Mouse (Mus musculus) heart, embryonic 15.5 days (tissue): ENCODE results near the gene Otop2. TPM values are rescaled to one million over a fixed set of nuclear protein-coding genes. Genes with fewer than 3 reads are reported as not detected.

Experiments
- ATAC-seq: fragments of 200-750 bp; cut with Nextera tagmentation; replicated peaks from 2 replicates; pipeline ENCODE4 v1.8.0; 2017; ENCODE audit warnings: low read depth, moderate TSS enrichment; ENCODE audit not compliant: insufficient number of reproducible peaks, insufficient read depth, low FRiP score
- H3K27ac ChIP-seq: fragments of 300-500 bp; sonication (generic); 2 replicates; pipeline ENCODE4 v1.5.1; 2015; ENCODE audit warnings: mild to moderate bottlenecking, inconsistent platforms
- H3K27me3 ChIP-seq: fragments of 300-500 bp; sonication (generic); 2 replicates; pipeline ENCODE4 v1.6.1; 2015; ENCODE audit warnings: inconsistent platforms
- H3K36me3 ChIP-seq: fragments of 300-500 bp; sonication (generic); 2 replicates; pipeline ENCODE4 v1.6.1; 2015; ENCODE audit warnings: mild to moderate bottlenecking, inconsistent platforms
- H3K4me1 ChIP-seq: fragments of 300-500 bp; sonication (generic); replicated peaks from 2 replicates; pipeline ENCODE4 v1.6.1; 2015; ENCODE audit warnings: inconsistent platforms
- H3K4me2 ChIP-seq: fragments of 300-500 bp; sonication (generic); 2 replicates; pipeline ENCODE4 v1.6.1; 2015; ENCODE audit warnings: inconsistent platforms, mild to moderate bottlenecking, moderate library complexity
- H3K4me3 ChIP-seq: fragments of 300-500 bp; sonication (generic); 2 replicates; pipeline ENCODE4 v1.5.1; 2015; ENCODE audit warnings: mild to moderate bottlenecking, inconsistent platforms
- H3K9ac ChIP-seq: fragments of 300-500 bp; sonication (generic); 2 replicates; pipeline ENCODE4 v1.6.1; 2015; ENCODE audit warnings: mild to moderate bottlenecking, inconsistent platforms
- H3K9me3 ChIP-seq: fragments of 300-500 bp; sonication (generic); replicated peaks from 2 replicates; pipeline ENCODE4 v1.6.1; 2016; ENCODE audit warnings: inconsistent platforms
- WGBS: fragments of 180-500 bp; shearing (Covaris S2); methylation state at CpG from one replicate; pipeline ENCODE4 v1.1.7; 2015; ENCODE audit warnings: mixed read lengths; 5-methylcytosine and 5-hydroxymethylcytosine counted together
- polyA plus RNA-seq: library from polyadenylated mRNA; unstranded; fragments of >200 nt; fragmentation: Nextera tagmentation; extraction: Ambion mirVana; gene quantifications from 2 replicates; pipeline ENCODE4 v1.2.1, GENCODE M21; 2015

Gene Otop2
- polyA plus RNA-seq, 1 experiment from 2014 or later = not detected

DNA sequence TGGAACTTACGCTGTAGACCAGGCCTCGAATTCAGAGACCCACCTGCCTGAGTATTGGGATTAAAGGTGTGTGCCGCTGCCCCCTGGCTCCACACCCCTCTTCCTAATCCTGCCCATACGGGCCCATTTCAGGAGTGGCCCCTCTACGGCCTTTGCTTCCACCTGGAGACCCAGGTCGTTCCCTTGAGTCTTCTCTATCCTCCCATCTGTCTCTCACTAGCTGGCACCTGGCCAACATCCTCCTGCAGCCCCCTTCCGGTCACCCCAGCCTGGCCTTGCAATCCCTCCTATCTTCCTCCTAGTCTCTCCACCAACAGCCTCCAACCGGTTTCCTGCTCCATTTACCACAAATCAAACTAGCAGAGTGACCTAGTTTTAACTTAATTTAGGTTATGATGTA, 17.1 kb upstream of the Otop2 start:
- no peak for ATAC-seq

DNA sequence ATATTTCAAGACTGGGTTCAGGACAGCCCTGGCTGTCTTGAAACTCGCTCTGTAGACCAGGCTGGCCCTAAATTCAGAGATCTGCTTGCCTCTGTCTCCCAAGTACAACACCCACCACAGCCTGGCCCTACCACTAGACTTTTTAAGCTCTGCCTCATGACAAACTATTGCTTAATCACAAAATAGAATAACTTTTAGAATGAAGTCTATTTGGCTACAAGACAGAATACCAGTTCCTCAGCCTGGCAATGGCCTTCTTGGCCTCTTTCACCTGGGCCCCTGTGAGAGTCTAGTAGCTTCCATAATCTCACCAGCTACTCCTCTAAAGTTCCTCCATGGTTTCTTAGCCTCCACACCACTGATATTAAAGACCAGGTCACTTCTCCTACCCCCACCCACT, 16.6 kb upstream of the Otop2 start:
- Histone ChIP-seq H3K9ac (no peak overlapping the region), H3K4me2 (no peak overlapping the region), H3K9me3 (no peaks in the 10 kb centered on the region), H3K4me1 (peaks cover 20% of the 10 kb centered on the region), H3K36me3 (no peaks in the 10 kb centered on the region), H3K27me3 (no peaks in the 10 kb centered on the region), H3K27ac (peak overlapping the region; percentile 53), H3K4me3 (no peak overlapping the region)
- 89% methylated on average over 1 of the region's 1 CpGs for WGBS
- no peak for ATAC-seq

More for the DNA sequence above, 17.1 kb upstream of the Otop2 start:
- H3K36me3 ChIP-seq = no peaks in the 10 kb centered on the region
- no peaks in the 10 kb centered on the region for H3K27me3 ChIP-seq
- 0 out of 2 replicates have a peak overlapping the region, but pooled peaks have one; percentile 53 for H3K27ac ChIP-seq
- peaks cover 20% of the 10 kb centered on the region for H3K4me1 ChIP-seq
- H3K9ac ChIP-seq = no peak overlapping the region
- H3K9me3 ChIP-seq = no peaks in the 10 kb centered on the region
- WGBS = 72% methylated on average over 8 of the region's 8 CpGs
- no peak overlapping the region for H3K4me3 ChIP-seq
- no peak overlapping the region for H3K4me2 ChIP-seq

DNA sequence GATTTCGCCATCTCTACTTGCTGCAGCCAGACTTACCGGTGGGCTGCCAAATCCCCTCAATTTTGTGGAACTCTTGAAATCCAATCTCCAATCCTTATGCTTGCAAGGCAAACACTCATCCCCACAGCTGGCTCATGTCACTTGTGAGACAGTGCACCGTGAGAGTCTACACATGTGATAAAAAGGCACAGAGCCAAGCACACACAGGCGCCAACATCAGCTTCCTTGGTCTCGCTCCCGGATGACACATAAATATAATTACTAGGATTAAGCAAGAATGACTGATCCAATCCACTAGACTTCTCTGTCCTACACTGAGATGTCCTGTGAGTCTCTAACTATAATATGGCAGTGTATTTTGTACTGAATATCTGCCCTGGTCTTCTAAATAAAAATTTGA, 16.0 kb upstream of the Otop2 start:
- Histone ChIP-seq H3K27me3 (no peaks in the 10 kb centered on the region), H3K4me2 (no peak overlapping the region), H3K27ac (peak overlapping the region; percentile 53), H3K36me3 (no peaks in the 10 kb centered on the region), H3K9me3 (no peaks in the 10 kb centered on the region), H3K4me3 (no peak overlapping the region), H3K4me1 (peaks cover 17% of the 10 kb centered on the region), H3K9ac (no peak overlapping the region)
- 37% methylated on average over 6 of the region's 6 CpGs for WGBS
- ATAC-seq = peak; percentile 48; the same call in 1 of the 2 replicates

DNA sequence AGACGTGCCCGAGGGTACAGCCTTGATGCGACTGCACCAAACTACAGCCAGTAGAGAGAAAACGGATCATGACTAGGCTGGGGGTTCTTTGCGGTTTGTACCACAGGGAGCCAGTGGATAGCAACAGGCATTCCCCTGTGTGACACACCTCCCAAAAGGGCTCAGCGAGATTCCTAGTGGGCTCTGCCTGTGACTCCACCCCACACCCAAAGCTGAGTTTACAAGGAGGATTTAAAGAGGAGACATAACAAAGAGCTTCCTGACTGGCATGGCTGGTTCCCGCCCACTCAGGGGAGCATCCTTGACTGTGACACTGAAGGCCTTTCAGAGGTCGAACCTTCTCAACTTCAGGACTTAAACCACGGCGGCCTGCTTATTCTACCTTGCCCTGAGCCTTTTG, 15.5 kb upstream of the Otop2 start:
- 77% methylated on average over 10 of the region's 10 CpGs for WGBS
- H3K27me3 ChIP-seq = peaks cover 3% of the 10 kb centered on the region
- 0 out of 2 replicates have a peak overlapping the region, but pooled peaks have one; percentile 13 for H3K27ac ChIP-seq

DNA sequence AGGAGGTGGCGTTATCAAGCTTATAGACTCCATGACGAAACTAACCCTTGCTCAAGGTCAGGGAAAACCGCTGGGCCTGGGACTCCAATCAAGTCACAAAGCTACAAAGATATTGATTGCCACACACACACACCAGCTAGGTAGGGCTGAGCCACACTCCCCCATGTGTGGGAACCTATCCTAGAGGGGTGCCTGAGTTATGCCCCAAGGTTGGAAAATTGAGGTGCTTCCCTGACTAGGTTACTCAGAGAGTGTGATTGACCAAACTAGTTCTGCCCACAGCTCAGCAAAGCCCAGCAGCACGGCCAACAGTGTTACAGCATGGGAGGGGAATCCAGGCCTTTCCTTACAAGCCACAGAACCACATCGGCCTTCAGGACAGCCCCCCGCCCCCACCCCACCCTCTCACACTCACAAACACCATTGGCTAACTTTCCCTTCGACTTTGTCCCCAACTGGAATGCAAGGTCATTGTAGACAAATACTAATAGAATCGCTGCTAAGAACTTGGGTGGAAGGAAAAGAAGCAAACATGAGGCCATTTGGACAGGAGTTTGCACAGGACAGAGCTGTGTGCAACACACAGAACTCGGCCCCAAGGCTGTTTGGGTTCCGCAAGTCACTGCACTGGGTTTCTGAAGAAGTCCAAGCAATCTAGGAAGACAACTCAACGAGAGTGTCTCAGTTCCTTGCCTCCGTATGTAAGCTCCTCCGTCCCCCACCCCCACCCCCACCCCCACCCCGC, 14.2 kb upstream of the Otop2 start:
- no peak overlapping the region for H3K27ac ChIP-seq
- 49% methylated on average over 14 of the region's 14 CpGs for WGBS
- peaks cover 28% of the 10 kb centered on the region for H3K4me1 ChIP-seq
- no peak overlapping the region for H3K4me2 ChIP-seq
- H3K27me3 ChIP-seq = peaks cover 16% of the 10 kb centered on the region
- no peak overlapping the region for H3K4me3 ChIP-seq
- H3K9ac ChIP-seq = no peak overlapping the region
- ATAC-seq = no peak
- H3K36me3 ChIP-seq = no peaks in the 10 kb centered on the region
- H3K9me3 ChIP-seq = no peaks in the 10 kb centered on the region

More for the DNA sequence above, 15.5 kb upstream of the Otop2 start:
- no peak overlapping the region for H3K4me3 ChIP-seq
- H3K4me2 ChIP-seq = no peak overlapping the region
- H3K9ac ChIP-seq = no peak overlapping the region
- no peak for ATAC-seq
- H3K4me1 ChIP-seq = peaks cover 17% of the 10 kb centered on the region
- no peaks in the 10 kb centered on the region for H3K36me3 ChIP-seq
- no peaks in the 10 kb centered on the region for H3K9me3 ChIP-seq

DNA sequence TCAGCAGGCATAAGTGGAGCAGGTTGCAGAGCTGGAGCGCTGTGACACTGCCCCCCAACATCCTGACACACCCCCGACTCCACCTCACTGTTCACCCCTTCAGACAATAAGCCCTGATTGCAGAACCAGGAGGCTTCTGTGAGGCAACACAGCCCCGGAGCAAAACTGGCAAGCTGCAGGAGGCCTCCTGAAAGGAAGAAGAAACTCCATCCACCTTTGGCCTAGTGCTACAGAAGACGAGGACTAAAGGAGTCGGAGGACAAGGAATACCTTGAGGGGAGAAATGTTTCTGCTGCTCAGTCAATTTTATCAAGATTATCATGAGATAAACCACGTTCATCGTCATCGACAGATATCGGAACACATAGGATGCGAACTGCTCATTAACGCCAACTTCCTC, 11.0 kb upstream of the Otop2 start:
- no peak for ATAC-seq
- H3K4me2 ChIP-seq = no peak overlapping the region
- peaks cover 20% of the 10 kb centered on the region for H3K4me1 ChIP-seq
- WGBS = 87% methylated on average over 11 of the region's 11 CpGs
- no peaks in the 10 kb centered on the region for H3K36me3 ChIP-seq
- peaks cover 28% of the 10 kb centered on the region for H3K27me3 ChIP-seq
- no peak overlapping the region for H3K9ac ChIP-seq
- H3K9me3 ChIP-seq = no peaks in the 10 kb centered on the region
- no peak overlapping the region for H3K4me3 ChIP-seq
- no peak overlapping the region for H3K27ac ChIP-seq

DNA sequence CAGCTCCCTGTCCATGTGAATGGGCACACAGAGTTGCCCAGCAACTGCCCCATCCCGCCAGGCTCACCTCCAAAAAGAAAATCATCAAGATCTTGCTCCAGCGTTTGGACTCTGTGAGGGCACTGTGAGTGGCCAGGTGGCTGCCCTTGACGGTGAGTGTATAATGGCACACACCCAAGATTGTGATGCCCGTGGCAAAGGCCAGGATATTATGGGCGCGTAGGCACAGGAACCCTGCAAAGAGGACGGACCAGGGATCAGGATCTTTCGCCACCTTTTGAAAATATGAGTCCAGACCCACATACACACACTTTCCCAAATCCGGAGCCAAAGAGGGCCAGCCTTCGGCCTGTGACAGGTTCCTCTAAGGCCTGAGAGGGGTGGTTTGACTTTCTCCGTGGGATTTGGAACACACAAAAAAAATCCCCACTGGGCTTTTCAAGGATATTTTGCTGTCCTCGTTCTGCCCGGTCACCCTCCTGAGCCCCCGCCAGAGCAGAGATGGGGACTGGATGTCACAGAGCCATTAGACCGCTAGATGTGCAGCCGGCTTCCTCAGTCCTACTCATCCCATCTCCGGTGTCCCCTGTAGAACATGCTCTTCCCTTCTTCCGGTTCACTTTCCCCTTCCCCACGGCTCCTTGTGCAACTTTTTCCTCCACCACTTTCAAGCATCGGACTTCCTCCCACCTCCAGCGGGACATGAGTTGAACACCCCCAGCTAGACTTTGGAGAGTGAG, 10.3 kb upstream of the Otop2 start:
- ATAC-seq = no peak
- H3K4me2 ChIP-seq = peak overlapping the region; percentile 87
- no peaks in the 10 kb centered on the region for H3K36me3 ChIP-seq
- H3K27ac ChIP-seq = no peak overlapping the region
- no peaks in the 10 kb centered on the region for H3K9me3 ChIP-seq
- peak overlapping the region; percentile 55 for H3K4me3 ChIP-seq
- 51% methylated on average over 21 of the region's 21 CpGs for WGBS
- H3K27me3 ChIP-seq = peaks cover 28% of the 10 kb centered on the region
- H3K9ac ChIP-seq = peak overlapping the region; percentile 37; the same call in 1 of the 2 replicates
- peaks cover 18% of the 10 kb centered on the region for H3K4me1 ChIP-seq

DNA sequence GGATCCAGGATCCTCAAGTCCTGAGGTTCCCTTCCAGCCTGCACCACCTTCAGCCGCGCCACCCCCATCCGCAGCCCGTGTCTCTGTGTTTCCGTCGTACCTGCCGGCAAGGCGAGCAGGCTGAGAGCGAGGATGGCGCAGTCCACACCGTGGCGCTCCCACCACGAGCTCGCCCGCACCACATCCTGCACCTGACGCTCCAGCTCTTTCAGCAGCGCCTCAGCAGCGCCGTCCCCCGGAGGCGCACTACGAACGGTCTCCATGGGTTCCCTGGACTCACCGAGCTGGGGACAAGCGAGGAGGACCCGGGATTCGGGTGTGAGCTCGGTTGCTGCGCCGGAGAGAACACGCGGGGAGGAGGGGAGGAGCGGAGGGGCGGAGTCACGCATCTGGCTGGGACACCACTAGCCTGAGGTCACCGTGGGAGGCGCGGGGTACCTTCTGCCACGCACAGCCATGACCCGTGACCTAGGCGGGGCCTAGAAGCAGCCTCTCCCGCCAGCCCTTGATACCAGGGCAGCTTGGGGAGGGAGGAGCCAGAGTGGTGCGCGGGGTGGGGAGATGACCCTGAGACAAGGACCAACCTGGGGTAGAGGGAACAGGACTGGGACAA, 9.6 kb upstream of the Otop2 start, which contains the start of gene Fads6:
TSS of gene Fads6 (minus strand) at position 450 of the 613 bp plus-strand sequence.
- Histone ChIP-seq H3K27me3 (peaks cover 28% of the 10 kb centered on the region), H3K4me3 (peak within 1 kb of the TSS; percentile 55), H3K9ac (peak within 1 kb of the TSS; percentile 37), H3K9me3 (no peaks in the 10 kb centered on the region), H3K36me3 (no peaks in the 10 kb centered on the region), H3K4me1 (peaks cover 16% of the 10 kb centered on the region), H3K27ac (no peak within 1 kb of the TSS), H3K4me2 (peak within 1 kb of the TSS; percentile 87)
- 1% methylated on average over 44 of the region's 44 CpGs for WGBS
- ATAC-seq = peak; percentile 49

DNA sequence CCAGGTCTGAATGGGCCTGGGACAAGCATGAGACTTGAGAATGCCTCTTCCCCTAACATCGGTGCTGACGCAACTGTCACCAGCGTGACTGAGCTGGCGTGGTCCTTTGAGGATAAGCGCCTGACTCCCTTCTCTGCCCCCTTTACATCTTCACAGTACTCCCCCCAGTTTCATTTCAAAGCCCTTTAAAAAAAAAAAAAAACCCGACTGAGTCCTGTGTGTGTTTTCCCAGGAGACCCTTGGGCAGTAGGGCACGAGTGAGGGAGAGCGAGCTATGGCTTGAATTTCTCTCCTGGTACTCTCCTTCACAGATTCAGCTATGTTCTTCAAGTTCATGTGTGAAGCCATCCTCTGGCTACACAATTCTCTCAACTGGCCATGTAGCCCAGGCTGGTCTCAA, 8.8 kb upstream of the Otop2 start:
- no peak for ATAC-seq
- H3K9ac ChIP-seq = no peak overlapping the region
- peak overlapping the region; percentile 87; the same call in 1 of the 2 replicates for H3K4me2 ChIP-seq
- no peak overlapping the region for H3K4me3 ChIP-seq
- H3K36me3 ChIP-seq = no peaks in the 10 kb centered on the region
- H3K9me3 ChIP-seq = no peaks in the 10 kb centered on the region
- no peak overlapping the region for H3K27ac ChIP-seq
- H3K4me1 ChIP-seq = peaks cover 11% of the 10 kb centered on the region
- H3K27me3 ChIP-seq = peaks cover 28% of the 10 kb centered on the region
- 60% methylated on average over 8 of the region's 8 CpGs for WGBS

DNA sequence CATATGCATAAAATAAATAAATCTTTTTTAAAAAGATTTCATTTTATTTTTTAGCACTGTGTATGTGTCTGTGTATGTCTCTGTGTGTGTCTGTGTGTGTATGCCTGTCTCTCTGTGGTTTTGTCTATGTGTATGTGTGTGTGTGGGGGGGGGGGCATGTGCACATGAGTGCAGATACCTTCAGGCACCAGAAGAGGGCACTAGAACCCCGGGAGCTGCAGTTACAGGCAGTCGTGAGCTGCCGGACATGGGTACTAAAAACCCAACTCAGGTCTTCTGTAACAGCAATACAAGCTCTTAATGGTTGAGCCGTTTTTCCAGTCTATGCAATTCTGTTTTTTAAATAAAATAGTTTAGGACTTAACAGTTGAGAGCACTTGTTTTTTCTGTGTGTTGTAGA, 6.2 kb upstream of the Otop2 start:
- H3K4me3 ChIP-seq = no peak overlapping the region
- no peaks in the 10 kb centered on the region for H3K9me3 ChIP-seq
- no peak overlapping the region for H3K27ac ChIP-seq
- no peak overlapping the region for H3K4me2 ChIP-seq
- H3K4me1 ChIP-seq = peaks cover 11% of the 10 kb centered on the region
- H3K27me3 ChIP-seq = peaks cover 28% of the 10 kb centered on the region
- ATAC-seq = no peak
- no peaks in the 10 kb centered on the region for H3K36me3 ChIP-seq
- WGBS = 67% methylated on average over 4 of the region's 4 CpGs
- no peak overlapping the region for H3K9ac ChIP-seq

DNA sequence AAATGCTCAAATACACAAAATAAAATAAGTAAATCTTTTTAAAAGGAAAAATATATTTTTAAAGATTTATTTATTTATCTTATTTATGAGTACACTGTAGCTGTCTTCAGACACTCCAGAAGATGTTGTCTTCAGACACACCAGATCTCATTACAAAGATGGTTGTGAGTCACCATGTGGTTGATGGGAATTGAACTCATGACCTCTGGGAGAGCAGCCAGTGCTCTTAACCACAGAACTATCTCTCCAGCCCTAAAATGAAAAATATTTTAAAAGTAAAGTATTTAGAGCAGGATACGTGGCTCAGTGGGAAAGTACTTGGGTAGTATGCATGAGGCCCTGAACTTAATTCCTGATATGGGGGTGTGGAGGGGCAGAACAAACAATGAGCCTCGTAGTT, 5.6 kb upstream of the Otop2 start:
- no peak for ATAC-seq
- Histone ChIP-seq H3K27me3 (peaks cover 26% of the 10 kb centered on the region), H3K4me2 (no peak overlapping the region), H3K27ac (no peak overlapping the region), H3K4me3 (no peak overlapping the region), H3K36me3 (no peaks in the 10 kb centered on the region), H3K4me1 (peaks cover 14% of the 10 kb centered on the region), H3K9me3 (no peaks in the 10 kb centered on the region), H3K9ac (no peak overlapping the region)
- WGBS = 84% methylated on average over 2 of the region's 2 CpGs
